Mouse (Mus musculus) liver, embryonic 14.5 days (tissue): Measurements from ENCODE around the gene Ada.

ENCODE experiments used
- CTCF ChIP-seq: IDR thresholded peaks from 2 replicates; pipeline ENCODE4 v1.5.1; 2016; ENCODE audit warnings: antibody characterized with exemption, low read depth, control low read depth
- EP300 ChIP-seq: IDR thresholded peaks from 2 replicates; pipeline ENCODE4 v1.6.1; 2016; ENCODE audit warnings: antibody characterized with exemption, low read depth

GRCm38 (mm10) chr2:163696763-163697162 is 53.3 kb downstream of the Ada start:
- TF ChIP-seq CTCF (no peak), EP300 (0 out of 2 replicates have a peak, but pooled peaks have one; percentile 33)
